Mouse (Mus musculus): ENCODE results near the gene Rnf180.

- TF ChIP-seq POLR2A (IDR thresholded peaks at IDR 0.05; ENCODE audit: extremely low read depth, insufficient read depth, low read length) (no peak), CTCF (IDR thresholded peaks at IDR 0.05; ENCODE audit: extremely low read depth, insufficient read depth, low read length) (no peak)
These were observed 129.2 kb downstream of the Rnf180 start for GRCm38 (mm10) chr13:105165441-105165840.

All from cortical plate, adult 2 months (tissue).